Mouse (Mus musculus) telencephalon, adult 2 months (tissue): Measurements from ENCODE around the gene Kdelc1.

Source experiments
- DNase-seq: peaks from one replicate; pipeline ENCODE4 v3.0.0-alpha.2; 2011; ENCODE audit warnings: low read depth, low spot score

The Kdelc1 gene

DNA sequence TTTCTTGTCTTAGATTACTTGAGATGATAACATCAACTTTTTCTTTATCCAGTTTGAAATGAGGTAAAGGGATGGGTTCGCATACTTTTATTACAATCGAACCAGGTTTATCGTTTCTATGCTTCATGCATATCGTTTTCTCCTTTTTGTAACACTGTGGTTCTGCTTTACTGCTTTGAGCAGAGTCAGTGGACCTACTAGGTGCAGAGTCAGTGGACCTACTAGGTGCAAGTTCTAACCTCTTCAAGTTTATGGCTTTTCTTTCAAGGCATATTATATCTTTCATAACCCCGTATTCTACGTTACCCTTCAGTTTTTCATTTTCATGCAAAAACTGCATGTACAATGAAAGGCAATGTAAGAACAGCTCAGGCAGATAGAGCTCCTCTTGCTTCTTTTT is 55.2 kb downstream of the Kdelc1 start:
- DNase-seq: no peak

GRCm38 (mm10) chr1:44061836-44062235 is 56.8 kb downstream of the Kdelc1 start, which contains the start of gene Gm8251:
Gene Gm8251, minus strand, starts transcription at chr1:44061936.
- no peak for DNase-seq

GRCm38 (mm10) chr1:44057805-44058204 is 60.8 kb downstream of the Kdelc1 start:
- DNase-seq: no peak
